Comparison of ENCODE assay signal across 8 mouse cellular contexts in genomic region chr5:138155443-138155976, GRCm38 (mm10). TPM values are rescaled to one million over a fixed set of nuclear protein-coding genes. Genes with fewer than 3 reads are reported as not detected.
DNase-seq lines count a peak whose midpoint lies in the region; ATAC-seq and TF ChIP-seq lines count a peak whose summit lies in the region.

Gene Zfp113, minus strand, starts transcription at chr5:138155744.

- ATAC-seq in forebrain, embryonic 16.5 days, result peak; percentile 99
- ATAC-seq in lung, embryonic 14.5 days (ENCODE audit: insufficient read depth), result peak; percentile 97

- H3K4me1 ChIP-seq in MEL (ENCODE audit: control insufficient read depth in 1 of 2, insufficient read depth in 2 of 2, low read length in 2 of 2), result peaks cover 0 to 4% of the 10 kb centered on the region in 2 experiments; a peak in 1 of 4 replicates
- peaks cover 11% of the 10 kb centered on the region for H3K4me1 ChIP-seq in forebrain, embryonic 16.5 days (replicated peaks; ENCODE audit: control insufficient read depth, insufficient read depth, low read length)
- no peaks in the 10 kb centered on the region for H3K4me1 ChIP-seq in lung, embryonic 14.5 days (ENCODE audit: insufficient read depth)
- H3K4me1 ChIP-seq in olfactory bulb, adult 2 months (ENCODE audit: control insufficient read depth, insufficient read depth, low read length), result peaks cover 3% of the 10 kb centered on the region; the same call in 1 of the 2 replicates
- H3K4me1 ChIP-seq in thymus, adult 2 months (replicated peaks; ENCODE audit: control insufficient read depth, insufficient read depth, low read length), result no peaks in the 10 kb centered on the region; the same call in 1 of the 2 replicates

- H3K9me3 ChIP-seq in MEL (replicated peaks; ENCODE audit: insufficient read depth, low read length), result no peaks in the 10 kb centered on the region
- H3K9me3 ChIP-seq in forebrain, embryonic 16.5 days (ENCODE audit: control insufficient read depth, low read length), result no peaks in the 10 kb centered on the region
- no peaks in the 10 kb centered on the region for H3K9me3 ChIP-seq in lung, embryonic 14.5 days (ENCODE audit: low read depth, low read length)

- peaks cover 0 to 3% of the 10 kb centered on the region in 2 experiments; a peak in 3 of 4 replicates for H3K36me3 ChIP-seq in MEL (ENCODE audit: control insufficient read depth in 1 of 2, insufficient read depth in 2 of 2, low read length in 2 of 2)
- peaks cover 12% of the 10 kb centered on the region for H3K36me3 ChIP-seq in forebrain, embryonic 16.5 days (ENCODE audit: control insufficient read depth, insufficient read depth)
- H3K36me3 ChIP-seq in lung, embryonic 14.5 days (ENCODE audit: insufficient read depth), result peaks cover 24% of the 10 kb centered on the region
- peaks cover 13% of the 10 kb centered on the region for H3K36me3 ChIP-seq in thymus, adult 2 months (ENCODE audit: control insufficient read depth, insufficient read depth, low read length)

- peak; percentile 59 for TF ChIP-seq RAD21 in MEL (IDR thresholded peaks at IDR 0.05; ENCODE audit: low read depth, low read length)

- H3K4me3 ChIP-seq in MEL (ENCODE audit: control insufficient read depth in 1 of 2, insufficient read depth in 1 of 2, low read depth in 2 of 2, low read length in 2 of 2), result peak within 1 kb of the TSS; percentile 79 to 96
- H3K4me3 ChIP-seq in forebrain, embryonic 16.5 days (replicated peaks; ENCODE audit: low read length), result peak within 1 kb of the TSS; percentile 85
- peak within 1 kb of the TSS; percentile 74 for H3K4me3 ChIP-seq in layer of hippocampus, adult 2 months
- peak within 1 kb of the TSS; percentile 73 for H3K4me3 ChIP-seq in lung, embryonic 14.5 days (ENCODE audit: low read depth, low read length)
- H3K4me3 ChIP-seq in olfactory bulb, adult 2 months (ENCODE audit: insufficient read depth, low read depth, low read length), result peak within 1 kb of the TSS; percentile 99
- H3K4me3 ChIP-seq in thymus, adult 2 months (ENCODE audit: control insufficient read depth, insufficient read depth, low read length), result peak within 1 kb of the TSS; percentile 85

- H3K27me3 ChIP-seq in MEL (ENCODE audit: control insufficient read depth in 1 of 2, insufficient read depth in 2 of 2, low read length in 2 of 2), result no peaks in the 10 kb centered on the region
- no peaks in the 10 kb centered on the region for H3K27me3 ChIP-seq in forebrain, embryonic 16.5 days (replicated peaks; ENCODE audit: control insufficient read depth, insufficient read depth, low read length)
- H3K27me3 ChIP-seq in lung, embryonic 14.5 days (ENCODE audit: insufficient read depth, low read length), result no peaks in the 10 kb centered on the region
- no peaks in the 10 kb centered on the region for H3K27me3 ChIP-seq in thymus, adult 2 months (ENCODE audit: control insufficient read depth, insufficient read depth, low read length)

- intact Hi-C loops in heart, postnatal 36 days (cut with DNase I), result loop anchor here (1.0 to 5.0 kb wide), 4 partner anchors 39 to 363 kb away; partner anchors contain the start of genes Zkscan1 and Zscan21

- TF ChIP-seq POLR2A in MEL (IDR thresholded peaks at IDR 0.05; ENCODE audit: control insufficient read depth in 1 of 2, insufficient read depth in 1 of 2, low read depth in 1 of 2, low read length in 2 of 2, poor library complexity in 1 of 2), result peak; percentile 43 to 86; a peak in 2 of 4 replicates
- 0 out of 2 replicates have a peak, but pooled peaks have one; percentile 40 for TF ChIP-seq POLR2A in olfactory bulb, adult 2 months (IDR thresholded peaks at IDR 0.05; ENCODE audit: insufficient read depth, low read depth, low read length)
- TF ChIP-seq POLR2A in thymus, adult 2 months (IDR thresholded peaks at IDR 0.05; ENCODE audit: control insufficient read depth, extremely low read depth, insufficient read depth, low read length, poor library complexity), result no peak

- peak in 1 of 2 experiments; percentile 40; a peak in 1 of 4 replicates for TF ChIP-seq EP300 in MEL (IDR thresholded peaks at IDR 0.05; ENCODE audit: low read depth in 1 of 2, low read length in 2 of 2)

- WGBS in forebrain, embryonic 16.5 days, result under 1% methylated on average over 31 of the region's 31 CpGs
- under 1% methylated on average over 31 of the region's 31 CpGs for WGBS in lung, embryonic 14.5 days
- under 1% methylated on average over 31 of the region's 31 CpGs for WGBS in olfactory bulb, adult 2 months
- under 1% methylated on average over 31 of the region's 31 CpGs for WGBS in thymus, adult 2 months

- peaks cover 5% of the 10 kb centered on the region for H3K79me2 ChIP-seq in MEL (ENCODE audit: control insufficient read depth, insufficient read depth, low read length, poor library complexity)

- DNase-seq in MEL (ENCODE audit: low read depth, low spot score), result peak; percentile 98
- DNase-seq in cerebellum, adult 18-20 months, result peak; percentile 88 to 95
- peak; percentile 81 to 86 for DNase-seq in heart, postnatal 36 days
- DNase-seq in layer of hippocampus, adult 2 months (ENCODE audit: low spot score in 2 of 2), result peak; percentile 90 to 96
- peak; percentile 97 for DNase-seq in lung, embryonic 14.5 days
- peak; percentile 91 for DNase-seq in thymus, adult 2 months

- H3K27ac ChIP-seq in MEL (ENCODE audit: control insufficient read depth, low read depth, low read length), result peak within 1 kb of the TSS; percentile 70
- H3K27ac ChIP-seq in forebrain, embryonic 16.5 days (ENCODE audit: low read length), result peak within 1 kb of the TSS; percentile 97
- peak within 1 kb of the TSS; percentile 93 for H3K27ac ChIP-seq in layer of hippocampus, adult 2 months
- peak within 1 kb of the TSS; percentile 88 for H3K27ac ChIP-seq in lung, embryonic 14.5 days (ENCODE audit: low read depth)
- peak within 1 kb of the TSS; percentile 78 for H3K27ac ChIP-seq in olfactory bulb, adult 2 months (ENCODE audit: insufficient read depth, low read depth, low read length)
- peak within 1 kb of the TSS; percentile 33 for H3K27ac ChIP-seq in thymus, adult 2 months (ENCODE audit: control insufficient read depth, insufficient read depth, low read length)

- peak; percentile 85 to 97 (median 86) for TF ChIP-seq CTCF in MEL (IDR thresholded peaks at IDR 0.05 in 2 of 3, conservative IDR thresholded peaks at IDR 0.05 in 1 of 3; ENCODE audit: control insufficient read depth in 1 of 3, insufficient read depth in 1 of 3, low read depth in 2 of 3, low read length in 3 of 3, poor library complexity in 1 of 3, severe bottlenecking in 1 of 3)
- TF ChIP-seq CTCF in layer of hippocampus, adult 2 months (conservative IDR thresholded peaks at IDR 0.05), result peak; percentile 87
- TF ChIP-seq CTCF in lung, embryonic 14.5 days (IDR thresholded peaks at IDR 0.05; ENCODE audit: low read depth), result peak; percentile 88
- TF ChIP-seq CTCF in olfactory bulb, adult 2 months (IDR thresholded peaks at IDR 0.05; ENCODE audit: insufficient read depth, low read depth, low read length), result peak; percentile 58; the same call in 1 of the 2 replicates
- peak; percentile 75; the same call in 1 of the 2 replicates for TF ChIP-seq CTCF in thymus, adult 2 months (IDR thresholded peaks at IDR 0.05; ENCODE audit: borderline replicate concordance, control insufficient read depth, extremely low read depth, insufficient read depth, low read length, poor library complexity)

- H3K9ac ChIP-seq in MEL (ENCODE audit: control insufficient read depth, low read depth, low read length, poor library complexity, severe bottlenecking), result peak within 1 kb of the TSS; percentile 90
- peak within 1 kb of the TSS; percentile 97 for H3K9ac ChIP-seq in forebrain, embryonic 16.5 days (replicated peaks; ENCODE audit: low read depth, low read length)
- peak within 1 kb of the TSS; percentile 81 for H3K9ac ChIP-seq in lung, embryonic 14.5 days

- H3K4me2 ChIP-seq in forebrain, embryonic 16.5 days (ENCODE audit: low read length), result peak within 1 kb of the TSS; percentile 81
- peak within 1 kb of the TSS; percentile 66 for H3K4me2 ChIP-seq in lung, embryonic 14.5 days

TF ChIP-seq in MEL, 35 proteins besides CTCF, POLR2A, EP300 and RAD21 (continues in another document):
- TF ChIP-seq E2F4 (IDR thresholded peaks at IDR 0.05; ENCODE audit: borderline replicate concordance, low read depth, low read length), result no peak
- 0 out of 2 replicates have a peak, but pooled peaks have one; percentile 59 for TF ChIP-seq ZMIZ1 (IDR thresholded peaks at IDR 0.05; ENCODE audit: low read depth, low read length)
- peak; percentile 68; the same call in 1 of the 2 replicates for TF ChIP-seq ETS1 (IDR thresholded peaks at IDR 0.05; ENCODE audit: low read depth, low read length)
- TF ChIP-seq MAFK (IDR thresholded peaks at IDR 0.05; ENCODE audit: borderline replicate concordance, low read depth, low read length), result no peak
- no peak for TF ChIP-seq MEF2A (IDR thresholded peaks at IDR 0.05; ENCODE audit: extremely low read depth, insufficient replicate concordance, low read depth, low read length, poor library complexity, severe bottlenecking)
- no peak for TF ChIP-seq UBTF (IDR thresholded peaks at IDR 0.05; ENCODE audit: borderline replicate concordance, insufficient read depth, low read depth, low read length)
- TF ChIP-seq ZNF384 (IDR thresholded peaks at IDR 0.05; ENCODE audit: low read depth, low read length), result peak; percentile 32; the same call in 1 of the 2 replicates
- no peak for TF ChIP-seq POLR2AphosphoS5 (IDR thresholded peaks at IDR 0.05; ENCODE audit: borderline replicate concordance, low read depth, low read length)
- TF ChIP-seq ZKSCAN1 (IDR thresholded peaks at IDR 0.05; ENCODE audit: low read depth, low read length), result no peak
- peak; percentile 82; the same call in 1 of the 2 replicates for TF ChIP-seq MYC (IDR thresholded peaks at IDR 0.05; ENCODE audit: low read depth, low read length)
- peak; percentile 90 for TF ChIP-seq SMC3 (IDR thresholded peaks at IDR 0.05; ENCODE audit: low read depth, low read length)
- TF ChIP-seq NRF1 (IDR thresholded peaks at IDR 0.05; ENCODE audit: insufficient read depth, low read depth, low read length, poor library complexity, severe bottlenecking), result peak; percentile 45; the same call in 1 of the 2 replicates
- no peak for TF ChIP-seq USF2 (IDR thresholded peaks at IDR 0.05; ENCODE audit: borderline replicate concordance in 1 of 2, insufficient read depth in 1 of 2, low read depth in 1 of 2, low read length in 2 of 2)
- TF ChIP-seq TCF12 (IDR thresholded peaks at IDR 0.05; ENCODE audit: low read depth, low read length), result peak; percentile 56; the same call in 1 of the 2 replicates

RNA-seq across cellular contexts. Expression of gene Zfp113, which starts in this region (rescaled TPM):
- 5.4 and 6.9 TPM in 2 replicates for total RNA-seq in MEL (2012; rRNA removed)
- polyA plus RNA-seq in MEL (2012; ENCODE audit: insufficient read depth in 1 of 2, insufficient read length in 2 of 2, low read depth in 1 of 2, low replicate concordance in 2 of 2, missing spikeins in 1 of 2), result 1 to 10 TPM in 1 of 2 experiments, not detected in 1; 6.8 TPM
- polyA plus RNA-seq in forebrain, embryonic 16.5 days (2015; fragmentation: Nextera tagmentation; extraction: Ambion mirVana), result 39.4 and 43.9 TPM in 2 replicates
- total RNA-seq in heart, postnatal 36 days (2021), result 1 to 10 TPM; 7.3 to 8.3 TPM
- total RNA-seq in layer of hippocampus, adult 2 months (2021), result 10 to 100 TPM; 13.4 to 14.6 TPM
- 16.6 and 18.1 TPM in 2 replicates for polyA plus RNA-seq in lung, embryonic 14.5 days (2014; fragmentation: Nextera tagmentation; extraction: Ambion mirVana)
- polyA plus RNA-seq in olfactory bulb, adult 2 months (2012; ENCODE audit: insufficient read depth, insufficient read length, low replicate concordance, missing spikeins), result not detected in 2 replicates
- polyA plus RNA-seq in thymus, adult 2 months (2012; rRNA removed), result 3.3 and 3.6 TPM in 2 replicates

Comparison
In these comparisons a context has a peak if more than half of its experiments do, and no peak if none do; other contexts are left out.
1. Peak in every context shown above with its lines: DNase-seq, ATAC-seq, H3K4me3 ChIP-seq and H3K27ac ChIP-seq.
2. H3K27ac ChIP-seq: peak in every context shown above with its lines; median percentile 97 in forebrain, embryonic 16.5 days; 93 in layer of hippocampus, adult 2 months; 88 in lung, embryonic 14.5 days; 78 in olfactory bulb, adult 2 months; 70 in MEL; 33 in thymus, adult 2 months.